Mouse (Mus musculus): ENCODE measurements around the gene Nrros. TPM values are rescaled to one million over a fixed set of nuclear protein-coding genes. Genes with fewer than 3 reads are reported as not detected.

Gene Nrros
- total RNA-seq, 2 experiments from 2014 or later: 133 to 190 TPM

DNA sequence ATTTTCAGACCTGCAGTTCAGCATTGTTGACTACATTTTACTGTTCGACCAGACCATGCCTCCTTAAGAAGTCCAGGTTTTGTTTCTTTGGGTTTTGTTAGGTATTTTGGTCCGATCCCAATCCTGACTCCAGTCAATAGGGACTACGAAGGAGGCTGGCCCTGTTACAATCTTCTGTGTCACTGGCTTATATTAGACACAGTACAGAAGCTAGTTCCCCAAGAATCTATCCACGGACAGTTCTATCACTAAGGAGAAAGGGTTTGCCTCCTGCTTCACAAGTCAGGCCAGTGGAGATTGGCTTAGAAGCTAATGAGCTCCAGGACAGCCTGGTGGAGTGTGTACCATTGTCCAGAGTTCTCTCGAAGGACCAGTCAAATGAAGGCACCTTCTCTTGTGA is 1.5 kb downstream of the Nrros start:
- ATAC-seq (replicated peaks; ENCODE audit: poor library complexity): no peak

DNA sequence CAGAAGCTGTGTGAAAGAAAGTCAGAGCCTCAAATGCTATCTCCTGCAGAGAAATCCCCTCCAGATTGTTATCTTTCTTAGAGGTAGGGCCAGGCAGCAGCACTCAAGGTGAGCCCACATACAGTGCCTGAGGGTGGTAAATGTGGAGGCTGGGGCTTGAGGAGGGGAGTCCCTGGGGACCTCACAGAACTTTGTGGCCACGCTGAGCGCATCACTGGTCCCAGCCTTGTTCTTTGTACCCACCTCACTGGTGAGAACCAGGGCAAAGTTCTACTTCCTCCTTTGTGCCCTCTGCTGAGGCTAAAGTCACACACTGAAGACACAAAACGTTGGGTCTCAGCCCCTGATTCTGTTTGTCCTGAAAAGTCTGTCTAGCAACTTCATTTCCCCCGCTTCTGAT is 2.0 kb downstream of the Nrros start:
- peak; percentile 23 for ATAC-seq (replicated peaks; ENCODE audit: poor library complexity)

DNA sequence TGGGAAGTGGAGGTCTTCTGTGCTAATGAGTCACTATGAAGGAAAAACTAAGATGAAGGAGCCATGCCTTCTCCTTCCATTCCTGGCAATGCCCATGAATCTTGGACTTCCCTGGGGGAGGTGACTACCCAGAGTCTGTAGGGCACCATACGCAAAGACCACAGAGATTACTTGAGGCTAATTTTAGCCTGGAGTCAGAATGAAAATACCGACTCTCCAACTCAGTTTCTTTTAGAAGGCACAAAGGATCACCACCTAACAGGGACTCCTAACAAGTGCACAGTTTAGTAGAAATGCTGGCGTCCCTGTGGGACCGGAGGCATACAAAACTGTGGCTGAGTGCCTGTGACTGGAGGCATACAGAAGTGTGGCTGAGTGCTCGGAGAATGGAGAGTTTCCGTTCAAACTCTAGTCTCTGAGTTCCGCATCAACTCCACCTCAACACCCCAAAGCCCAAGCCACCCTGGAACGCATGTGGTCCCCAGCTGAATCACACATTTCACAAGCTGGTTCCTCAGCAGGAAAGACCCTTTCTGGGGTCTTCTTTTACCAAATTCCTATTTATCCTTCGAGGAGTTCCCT is 4.6 kb downstream of the Nrros start:
- no peak for ATAC-seq (replicated peaks; ENCODE audit: poor library complexity)

DNA sequence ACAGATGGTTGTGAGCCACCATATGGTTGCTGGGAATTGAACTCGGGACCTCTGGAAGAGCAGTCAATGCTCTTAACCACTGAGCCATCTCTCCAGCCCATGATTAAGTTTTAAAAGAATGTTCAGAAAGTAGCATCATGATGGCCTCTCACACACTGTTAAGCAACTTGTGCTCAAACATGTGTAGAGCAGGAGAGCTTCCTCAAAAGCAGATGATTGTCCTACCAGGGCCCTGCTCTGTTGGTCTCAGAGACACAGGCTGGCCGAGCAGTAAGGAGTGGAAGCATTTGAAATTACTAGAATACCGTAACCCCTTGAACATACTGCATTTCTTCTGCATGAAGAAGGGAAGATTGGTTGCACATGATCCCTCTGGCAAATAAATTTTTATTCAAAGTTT is 6.4 kb downstream of the Nrros start:
- 0 out of 2 replicates have a peak, but pooled peaks have one; percentile 27 for ATAC-seq (replicated peaks; ENCODE audit: poor library complexity)

GRCm38 (mm10) chr16:32157369-32157768 is 8.0 kb downstream of the Nrros start:
- no peak for ATAC-seq (replicated peaks; ENCODE audit: poor library complexity)

DNA sequence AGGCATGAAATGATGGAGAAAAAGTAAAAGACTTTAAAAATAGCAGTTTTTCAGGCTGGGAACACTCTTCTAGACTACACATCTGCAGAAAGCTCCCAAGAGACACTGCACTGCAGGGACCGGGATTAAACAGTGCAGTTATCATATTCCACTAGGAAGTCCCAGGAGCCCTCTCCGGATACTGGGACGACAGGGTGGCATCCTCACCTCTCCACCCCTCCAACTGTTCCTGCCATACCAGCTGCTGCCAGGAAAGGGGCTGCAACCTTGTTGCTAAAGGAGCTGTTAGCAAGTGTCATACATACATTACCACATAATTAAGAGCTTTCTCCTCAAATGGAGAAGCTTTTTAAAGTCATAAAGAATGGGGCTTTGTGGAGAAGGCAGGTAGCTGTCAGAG is 8.7 kb downstream of the Nrros start:
- ATAC-seq (replicated peaks; ENCODE audit: poor library complexity): no peak

GRCm38 (mm10) chr16:32154437-32154836 is 11.0 kb downstream of the Nrros start:
- no peak for ATAC-seq (replicated peaks; ENCODE audit: poor library complexity)

DNA sequence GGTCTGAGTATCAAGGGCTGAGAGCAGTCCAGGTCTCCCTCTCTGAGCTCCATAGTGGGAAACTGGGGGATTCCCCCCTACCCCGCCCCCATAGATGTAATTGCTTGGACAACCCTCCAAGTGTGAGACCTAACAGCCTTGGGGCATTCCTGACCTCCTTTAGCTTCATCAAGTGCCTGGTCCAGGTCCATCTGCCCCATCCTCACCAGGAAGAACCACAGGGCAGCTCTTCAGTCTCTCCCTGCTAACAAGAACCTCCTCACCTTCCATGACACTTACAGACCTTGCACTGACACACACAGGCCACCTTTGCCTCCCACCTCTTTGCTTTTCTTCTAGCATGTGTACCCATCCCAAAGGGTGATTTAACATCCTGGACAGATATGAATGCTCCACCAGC is 11.4 kb downstream of the Nrros start:
- no peak for ATAC-seq (replicated peaks; ENCODE audit: poor library complexity)

GRCm38 (mm10) chr16:32147589-32148207 is 17.7 kb downstream of the Nrros start:
- ATAC-seq (replicated peaks; ENCODE audit: poor library complexity): 0 out of 2 replicates have a peak, but pooled peaks have one; percentile 20

DNA sequence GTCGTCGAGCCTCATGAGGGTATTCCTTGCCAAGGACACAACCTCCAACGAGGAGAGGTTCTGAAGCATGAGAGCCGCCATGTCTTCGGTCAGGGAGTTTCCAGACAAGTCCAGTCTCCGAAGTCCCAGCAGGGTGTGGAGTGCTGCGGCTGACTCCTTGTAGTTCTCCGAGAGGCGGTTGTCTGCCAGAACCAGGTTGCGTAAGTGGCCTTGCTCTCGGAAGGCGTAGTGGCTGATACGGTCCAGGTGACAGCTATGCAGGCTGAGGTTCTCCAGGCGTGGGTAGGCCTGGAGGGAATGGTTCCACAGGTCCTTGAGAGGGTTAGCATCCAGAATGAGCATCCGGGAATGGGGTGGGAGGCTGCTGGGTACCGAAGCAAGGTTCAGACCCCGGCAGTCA is 20.8 kb downstream of the Nrros start:
- ATAC-seq (replicated peaks; ENCODE audit: poor library complexity): no peak

DNA sequence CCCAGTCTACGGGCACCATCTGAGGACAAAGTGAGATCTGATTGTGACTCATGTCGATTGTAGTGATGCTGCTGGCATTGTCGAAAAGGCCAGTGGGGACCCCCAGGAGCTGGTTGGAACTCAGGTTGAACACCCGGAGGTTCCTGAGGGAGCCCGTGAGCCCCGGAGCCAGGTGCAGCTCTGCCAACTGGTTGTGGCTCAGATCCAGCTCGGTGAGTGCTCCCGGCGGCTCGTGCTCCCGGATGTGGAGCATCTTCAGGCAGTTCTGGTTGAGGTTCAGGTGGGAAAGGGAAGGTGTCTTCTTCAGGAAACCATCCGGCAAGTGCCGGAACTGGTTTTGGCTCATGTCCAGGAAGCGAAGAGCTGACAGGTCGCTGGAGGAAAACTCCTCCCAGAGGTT is 21.6 kb downstream of the Nrros start:
- ATAC-seq (replicated peaks; ENCODE audit: poor library complexity): no peak

GRCm38 (mm10) chr16:32138954-32139353 is 26.4 kb downstream of the Nrros start:
- no peak for ATAC-seq (replicated peaks; ENCODE audit: poor library complexity)

- ATAC-seq (replicated peaks; ENCODE audit: poor library complexity): no peak
Observed at GRCm38 (mm10) chr16:32135842-32136357, 29.5 kb downstream of the Nrros start.

GRCm38 (mm10) chr16:32133148-32133547 is 32.2 kb downstream of the Nrros start:
- no peak for ATAC-seq (replicated peaks; ENCODE audit: poor library complexity)

DNA sequence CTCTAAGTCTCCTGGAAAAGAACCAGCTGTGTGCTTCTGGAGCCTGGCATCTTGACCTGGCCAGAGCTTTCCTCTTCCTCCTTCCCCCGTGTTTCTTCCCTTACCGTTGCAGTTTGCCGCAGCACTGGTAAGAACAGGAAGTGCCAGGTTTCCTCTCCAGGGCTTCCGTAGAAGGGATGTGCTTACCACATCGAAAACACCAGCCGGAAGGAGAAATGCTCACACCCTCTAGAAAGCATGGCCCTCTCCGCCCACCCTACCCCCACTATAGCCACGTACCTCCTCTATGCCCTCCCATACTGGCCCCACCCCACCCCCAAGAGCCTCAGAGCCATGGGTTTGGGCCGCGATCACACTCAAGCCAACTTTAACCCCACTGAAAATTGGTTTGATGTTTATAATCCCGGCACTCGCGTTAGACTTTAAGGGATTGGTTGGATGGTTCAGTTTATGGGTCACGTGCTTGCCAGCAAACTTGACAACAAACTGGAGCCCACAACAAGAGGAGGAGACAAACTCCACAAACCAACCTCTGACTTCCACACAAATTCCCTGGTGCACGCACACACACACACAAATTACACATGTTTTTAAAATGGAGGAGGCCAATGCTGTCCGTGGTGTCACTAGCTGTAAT is 35.1 kb downstream of the Nrros start:
- peak; percentile 96 for ATAC-seq (replicated peaks; ENCODE audit: poor library complexity)

DNA sequence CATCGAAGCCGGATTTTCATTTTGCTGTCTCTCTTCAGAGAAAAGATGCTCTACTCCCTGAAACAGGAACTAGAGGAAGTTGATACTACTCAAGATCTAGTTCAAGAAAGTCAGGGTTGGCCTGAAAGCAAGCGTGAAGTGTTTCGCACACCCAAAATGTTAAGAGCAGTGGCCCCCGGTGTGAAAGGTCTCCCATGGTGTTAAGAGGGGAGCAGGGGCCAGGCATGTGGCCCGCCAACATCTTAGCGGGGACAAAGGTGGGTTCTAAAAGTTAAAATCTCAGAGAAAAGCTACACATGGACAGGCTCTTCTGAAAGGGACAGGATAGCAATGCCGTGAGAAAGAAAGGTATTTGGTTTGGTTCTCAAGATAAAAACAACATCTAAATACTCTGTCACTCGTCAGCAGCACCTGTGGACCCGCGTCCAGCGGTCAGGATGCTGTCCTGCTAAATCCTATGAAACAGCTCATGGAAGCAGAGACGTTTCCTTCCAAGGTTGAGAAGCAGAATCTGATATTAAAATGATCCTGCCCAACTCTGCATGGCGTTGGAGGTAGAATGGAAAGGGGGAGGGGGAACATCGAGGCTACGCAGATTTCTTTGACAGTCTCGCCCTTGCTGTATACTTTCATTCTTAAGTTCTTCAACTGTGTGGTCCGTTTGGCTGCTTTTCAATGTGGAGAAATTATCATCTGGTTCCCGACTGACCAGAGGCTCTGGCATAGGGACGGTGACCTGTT is 35.8 kb downstream of the Nrros start:
- ATAC-seq (replicated peaks; ENCODE audit: poor library complexity): peak; percentile 21

- no peak for ATAC-seq (replicated peaks; ENCODE audit: poor library complexity)
Observed at GRCm38 (mm10) chr16:32127046-32127445, 38.3 kb downstream of the Nrros start.

DNA sequence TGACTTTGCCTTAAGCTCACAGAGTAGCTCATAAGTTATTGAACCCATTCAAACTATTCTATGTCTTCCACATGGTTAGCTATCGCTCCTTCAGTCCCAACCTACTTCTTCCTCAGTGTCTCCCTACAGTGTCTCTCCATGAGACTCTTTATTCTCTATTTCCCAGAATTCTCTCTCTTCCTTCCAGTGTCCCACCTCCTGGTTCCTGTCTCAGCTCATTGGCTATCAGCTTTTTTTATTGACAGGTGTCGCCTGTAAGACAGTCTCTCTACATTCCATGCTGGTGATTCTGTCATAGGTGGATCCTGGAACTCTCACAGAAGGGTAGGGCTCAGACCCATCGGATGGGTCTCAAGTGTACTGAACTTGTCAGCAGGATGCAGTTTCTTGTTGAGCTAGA is 40.0 kb downstream of the Nrros start:
- no peak for ATAC-seq (replicated peaks; ENCODE audit: poor library complexity)

- ATAC-seq (replicated peaks; ENCODE audit: poor library complexity): peak; percentile 84
Observed at GRCm38 (mm10) chr16:32124444-32125335, 40.7 kb downstream of the Nrros start.

GRCm38 (mm10) chr16:32124020-32124419 is 41.4 kb downstream of the Nrros start:
- no peak for ATAC-seq (replicated peaks; ENCODE audit: poor library complexity)

GRCm38 (mm10) chr16:32120454-32120853 is 44.9 kb downstream of the Nrros start:
- no peak for ATAC-seq (replicated peaks; ENCODE audit: poor library complexity)

Data from megakaryocyte progenitor cell, adult 5-6 weeks (primary cell).